Mouse (Mus musculus) myocyte (in vitro differentiated cells): ENCODE results near the gene Ccdc171. TPM values are rescaled to one million over a fixed set of nuclear protein-coding genes. Genes with fewer than 3 reads are reported as not detected.
A peak's percentile ranks its signal among the peaks of the same experiment; 100 is the strongest.

Experiments
- H3K27me3 ChIP-seq: one replicate; pipeline ENCODE4 v1.6.1; 2011; ENCODE audit not compliant: control insufficient read depth, insufficient read depth, insufficient read length
- H3K36me3 ChIP-seq: one replicate; pipeline ENCODE4 v1.6.1; 2011; ENCODE audit not compliant: control insufficient read depth, insufficient read depth
- H3K4me2 ChIP-seq: one replicate; pipeline ENCODE4 v1.6.1; 2011; ENCODE audit warnings: low read depth, control low read depth
- H3K4me3 ChIP-seq: one replicate; pipeline ENCODE4 v1.5.1; 2011; ENCODE audit warnings: mild to moderate bottlenecking, control low read depth, moderate library complexity
- H3K79me2 ChIP-seq: one replicate; pipeline ENCODE4 v1.6.1; 2011; ENCODE audit not compliant: control insufficient read depth, insufficient read depth
- H3ac ChIP-seq: one replicate; pipeline ENCODE4 v1.6.1; 2011; ENCODE audit not compliant: control insufficient read depth, insufficient read length
- CEBPB ChIP-seq: IDR thresholded peaks from 2 replicates; pipeline ENCODE4 v1.6.1; 2011; ENCODE audit warnings: mild to moderate bottlenecking, moderate library complexity; ENCODE audit not compliant: poor library complexity, insufficient read depth, severe bottlenecking
- E2F4 ChIP-seq: IDR thresholded peaks from one replicate; pipeline ENCODE4 v1.6.1; 2011; ENCODE audit warnings: mild to moderate bottlenecking, control low read depth, moderate library complexity; ENCODE audit not compliant: insufficient read depth
- MAX ChIP-seq: IDR thresholded peaks from one replicate; pipeline ENCODE4 v1.6.1; 2011; ENCODE audit warnings: low read depth, mild to moderate bottlenecking, control low read depth
- MYOD1 ChIP-seq, 3 experiments: IDR thresholded peaks; one replicate each; pipeline ENCODE4 v1.6.1; 2011; ENCODE audit warnings: control low read depth in 2 of 3, low read depth in 2 of 3, mild to moderate bottlenecking in 2 of 3, moderate library complexity in 1 of 3; ENCODE audit not compliant: insufficient read length in 2 of 3, control insufficient read depth in 1 of 3
- MYOG ChIP-seq, 3 experiments: IDR thresholded peaks; one replicate each; pipeline ENCODE4 v1.6.1; 2011; ENCODE audit warnings: control low read depth in 2 of 3, low read depth in 2 of 3, mild to moderate bottlenecking in 2 of 3; ENCODE audit not compliant: insufficient read length in 2 of 3, control insufficient read depth in 1 of 3, insufficient read depth in 1 of 3
- POLR2A ChIP-seq: IDR thresholded peaks from one replicate; pipeline ENCODE4 v1.6.1; 2011; ENCODE audit warnings: low read depth, mild to moderate bottlenecking, control low read depth, moderate library complexity; ENCODE audit not compliant: insufficient read length
- POLR2AphosphoS2 ChIP-seq: IDR thresholded peaks from one replicate; pipeline ENCODE4 v1.6.1; 2011; ENCODE audit warnings: low read depth, control low read depth; ENCODE audit not compliant: insufficient read length
- REST ChIP-seq: IDR thresholded peaks from one replicate; pipeline ENCODE4 v1.6.1; 2011; ENCODE audit warnings: mild to moderate bottlenecking, control low read depth, moderate library complexity; ENCODE audit not compliant: insufficient read depth, insufficient read length
- SRF ChIP-seq: IDR thresholded peaks from one replicate; pipeline ENCODE4 v1.6.1; 2011; ENCODE audit warnings: low read depth; ENCODE audit not compliant: control insufficient read depth, insufficient read length
- TCF12 ChIP-seq: IDR thresholded peaks from one replicate; pipeline ENCODE4 v1.6.1; 2011; ENCODE audit warnings: mild to moderate bottlenecking, control low read depth; ENCODE audit not compliant: poor library complexity, insufficient read depth, severe bottlenecking
- TCF3 ChIP-seq: IDR thresholded peaks from one replicate; pipeline ENCODE4 v1.6.1; 2011; ENCODE audit warnings: low read depth, control low read depth; ENCODE audit not compliant: insufficient read length
- USF1 ChIP-seq: IDR thresholded peaks from one replicate; pipeline ENCODE4 v1.6.1; 2011; ENCODE audit warnings: low read depth, mild to moderate bottlenecking, control low read depth, moderate library complexity
- polyA plus RNA-seq: library from polyadenylated mRNA; unstranded; fragments of >200 nt; fragmentation: generic; extraction: Trizol; gene quantifications from one replicate; pipeline ENCODE4 v1.2.1, GENCODE M21; 2012; ENCODE audit warnings: missing spikeins

The Ccdc171 gene
- polyA plus RNA-seq, 1 experiment, result 0.26 TPM

GRCm38 (mm10) chr4:83794930-83795459 is 269.6 kb downstream of the Ccdc171 start:
- H3K79me2 ChIP-seq, result no peaks in the 10 kb centered on the region
- TF ChIP-seq POLR2A (no peak), TCF3 (no peak), REST (no peak), E2F4 (no peak), USF1 (no peak), CEBPB (no peak), MYOD1 (IDR thresholded peaks at IDR 0.05; ENCODE audit: control insufficient read depth in 1 of 3, insufficient read length in 2 of 3, low read depth in 2 of 3) (no peak), MYOG (IDR thresholded peaks at IDR 0.05; ENCODE audit: control insufficient read depth in 1 of 3, insufficient read depth in 1 of 3, insufficient read length in 2 of 3, low read depth in 2 of 3) (no peak), POLR2AphosphoS2 (no peak), TCF12 (no peak), MAX (no peak), SRF (no peak)
- H3K27me3 ChIP-seq, result no peaks in the 10 kb centered on the region
- no peaks in the 10 kb centered on the region for H3K36me3 ChIP-seq
- H3K4me2 ChIP-seq, result no peak overlapping the region
- H3ac ChIP-seq, result no peak overlapping the region
- H3K4me3 ChIP-seq, result no peak overlapping the region

GRCm38 (mm10) chr4:83797976-83798375 is 272.6 kb downstream of the Ccdc171 start:
- no peaks in the 10 kb centered on the region for H3K79me2 ChIP-seq
- H3K4me3 ChIP-seq, result no peak overlapping the region
- no peak overlapping the region for H3K4me2 ChIP-seq
- TF ChIP-seq CEBPB (no peak), POLR2AphosphoS2 (no peak), MYOG (IDR thresholded peaks at IDR 0.05; ENCODE audit: control insufficient read depth in 1 of 3, insufficient read depth in 1 of 3, insufficient read length in 2 of 3, low read depth in 2 of 3) (no peak)
- H3K27me3 ChIP-seq, result no peaks in the 10 kb centered on the region
- H3K36me3 ChIP-seq, result no peaks in the 10 kb centered on the region
- no peak overlapping the region for H3ac ChIP-seq

- Histone ChIP-seq H3K36me3 (no peaks in the 10 kb centered on the region), H3K79me2 (no peaks in the 10 kb centered on the region), H3K27me3 (no peaks in the 10 kb centered on the region), H3ac (no peak overlapping the region), H3K4me2 (no peak overlapping the region), H3K4me3 (no peak overlapping the region)
- no peak for TF ChIP-seq USF1
- no peak for TF ChIP-seq CEBPB
- no peak for TF ChIP-seq REST
- no peak for TF ChIP-seq MYOD1 (IDR thresholded peaks at IDR 0.05; ENCODE audit: control insufficient read depth in 1 of 3, insufficient read length in 2 of 3, low read depth in 2 of 3)
- TF ChIP-seq MYOG (IDR thresholded peaks at IDR 0.05; ENCODE audit: control insufficient read depth in 1 of 3, insufficient read depth in 1 of 3, insufficient read length in 2 of 3, low read depth in 2 of 3), result no peak
- TF ChIP-seq TCF3, result no peak
- TF ChIP-seq POLR2A, result no peak
Observed at GRCm38 (mm10) chr4:83798674-83799430, 273.5 kb downstream of the Ccdc171 start.

GRCm38 (mm10) chr4:83800402-83800801 is 275.1 kb downstream of the Ccdc171 start:
- Histone ChIP-seq H3K4me3 (no peak overlapping the region), H3K27me3 (no peaks in the 10 kb centered on the region), H3ac (no peak overlapping the region), H3K36me3 (no peaks in the 10 kb centered on the region), H3K79me2 (no peaks in the 10 kb centered on the region), H3K4me2 (no peak overlapping the region)
- no peak for TF ChIP-seq MYOG (IDR thresholded peaks at IDR 0.05; ENCODE audit: control insufficient read depth in 1 of 3, insufficient read depth in 1 of 3, insufficient read length in 2 of 3, low read depth in 2 of 3)
- TF ChIP-seq MYOD1 (IDR thresholded peaks at IDR 0.05; ENCODE audit: control insufficient read depth in 1 of 3, insufficient read length in 2 of 3, low read depth in 2 of 3), result no peak
- TF ChIP-seq REST, result no peak
- TF ChIP-seq CEBPB, result no peak
- no peak for TF ChIP-seq POLR2A
- no peak for TF ChIP-seq USF1
- no peak for TF ChIP-seq POLR2AphosphoS2
- TF ChIP-seq MAX, result no peak
- no peak for TF ChIP-seq TCF12
- TF ChIP-seq TCF3, result no peak
- no peak for TF ChIP-seq SRF
- no peak for TF ChIP-seq E2F4

GRCm38 (mm10) chr4:83816925-83817324 is 291.6 kb downstream of the Ccdc171 start:
- no peak overlapping the region for H3K4me3 ChIP-seq
- no peak overlapping the region for H3K4me2 ChIP-seq
- no peaks in the 10 kb centered on the region for H3K27me3 ChIP-seq
- H3K36me3 ChIP-seq, result no peaks in the 10 kb centered on the region
- no peaks in the 10 kb centered on the region for H3K79me2 ChIP-seq
- no peak for TF ChIP-seq USF1
- no peak for TF ChIP-seq CEBPB
- TF ChIP-seq REST, result no peak
- TF ChIP-seq SRF, result no peak
- no peak for TF ChIP-seq MAX
- no peak for TF ChIP-seq POLR2A
- TF ChIP-seq MYOG (IDR thresholded peaks at IDR 0.05; ENCODE audit: control insufficient read depth in 1 of 3, insufficient read depth in 1 of 3, insufficient read length in 2 of 3, low read depth in 2 of 3), result peak in 1 of 3 experiments; percentile 54
- TF ChIP-seq MYOD1 (IDR thresholded peaks at IDR 0.05; ENCODE audit: control insufficient read depth in 1 of 3, insufficient read length in 2 of 3, low read depth in 2 of 3), result peak in 1 of 3 experiments; percentile 39
- H3ac ChIP-seq, result no peak overlapping the region
